Mouse (Mus musculus) forebrain, embryonic 11.5 days (tissue): ENCODE data around the gene Pdgfa. TPM values are rescaled to one million over a fixed set of nuclear protein-coding genes. Genes with fewer than 3 reads are reported as not detected.

Experiments
- ATAC-seq: fragments of 200-750 bp; cut with Nextera tagmentation; replicated peaks from 2 replicates; pipeline ENCODE4 v1.8.0; 2017; ENCODE audit warnings: moderate TSS enrichment; ENCODE audit not compliant: low FRiP score
- DNase-seq: peaks from one replicate; pipeline ENCODE4 v3.0.0-alpha.2; 2017; ENCODE audit warnings: low spot score
- H3K27ac ChIP-seq: fragments of 300-500 bp; sonication (generic); 2 replicates; pipeline ENCODE4 v1.5.1; 2014; ENCODE audit warnings: low read depth, low read length
- H3K27me3 ChIP-seq: fragments of 300-500 bp; sonication (generic); 2 replicates; pipeline ENCODE4 v1.6.1; 2014; ENCODE audit warnings: mild to moderate bottlenecking, low read length, mixed read lengths; ENCODE audit not compliant: control insufficient read depth, insufficient read depth
- H3K36me3 ChIP-seq: fragments of 300-500 bp; sonication (generic); 2 replicates; pipeline ENCODE4 v1.6.1; 2014; ENCODE audit warnings: mild to moderate bottlenecking, low read length, moderate library complexity, mixed read lengths; ENCODE audit not compliant: control insufficient read depth, insufficient read depth
- H3K4me1 ChIP-seq: fragments of 300-500 bp; sonication (generic); replicated peaks from 2 replicates; pipeline ENCODE4 v1.6.1; 2014; ENCODE audit warnings: low read length, mixed read lengths; ENCODE audit not compliant: control insufficient read depth, insufficient read depth
- H3K4me2 ChIP-seq: fragments of 300-500 bp; sonication (generic); 2 replicates; pipeline ENCODE4 v1.6.1; 2014; ENCODE audit warnings: low read depth, mild to moderate bottlenecking, low read length, moderate library complexity, mixed read lengths; ENCODE audit not compliant: severe bottlenecking
- H3K4me3 ChIP-seq: fragments of 300-500 bp; sonication (generic); 2 replicates; pipeline ENCODE4 v1.5.1; 2014; ENCODE audit warnings: low read depth, low read length
- H3K9ac ChIP-seq: fragments of 300-500 bp; sonication (generic); 2 replicates; pipeline ENCODE4 v1.6.1; 2014; ENCODE audit warnings: low read length
- H3K9me3 ChIP-seq: fragments of 300-500 bp; sonication (generic); 2 replicates; pipeline ENCODE4 v1.6.1; 2016; ENCODE audit warnings: low read length, mixed read lengths; ENCODE audit not compliant: control insufficient read depth
- WGBS: fragments of 180-500 bp; shearing (Covaris S2); extraction: QIAGEN DNeasy Blood & Tissue Kit; methylation state at CpG from one replicate; pipeline ENCODE4 v1.1.7; 2014; 5-methylcytosine and 5-hydroxymethylcytosine counted together
- polyA plus RNA-seq: library from polyadenylated mRNA; unstranded; fragments of >200 nt; fragmentation: Nextera tagmentation; extraction: Ambion mirVana; gene quantifications from 2 replicates; pipeline ENCODE4 v1.2.1, GENCODE M21; 2014

Pdgfa gene
- polyA plus RNA-seq, 1 experiment from 2014 or later, result 9.4 TPM

DNA sequence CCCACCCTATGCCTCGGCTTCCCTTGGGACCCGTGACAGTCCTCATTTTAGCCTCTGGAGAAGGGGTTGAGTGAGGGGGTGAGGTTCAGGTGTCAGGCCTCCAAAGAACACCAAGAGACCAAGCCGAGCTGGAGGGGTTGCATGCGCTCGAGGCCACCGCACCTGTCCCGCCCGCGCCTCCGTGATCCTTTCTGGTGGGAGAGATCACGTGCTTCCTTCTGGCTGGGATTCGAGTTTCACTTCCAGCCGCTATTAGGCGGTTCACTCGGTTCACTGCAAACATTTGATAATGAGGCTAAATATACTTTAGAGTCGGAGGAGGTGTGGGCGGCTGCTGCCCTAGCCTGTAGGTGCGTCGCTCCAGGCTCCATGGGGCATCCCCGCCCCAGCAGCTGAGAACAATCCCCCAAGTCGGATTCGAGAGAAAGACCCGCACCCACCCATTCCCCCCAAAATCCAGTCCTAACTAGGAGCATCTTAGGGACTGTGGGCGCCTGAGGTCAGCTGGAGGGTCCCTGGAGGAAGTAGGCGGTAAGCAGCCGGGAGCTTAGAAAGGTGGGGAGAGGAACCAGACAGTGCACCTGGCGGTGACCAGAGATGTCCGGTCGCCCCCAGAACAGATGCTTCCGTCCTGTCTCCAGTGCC lies 888 bp upstream of the Pdgfa start:
- H3K27ac ChIP-seq, result no peak overlapping the region
- H3K9ac ChIP-seq, result 0 out of 2 replicates have a peak overlapping the region, but pooled peaks have one; percentile 27
- peaks cover 3% of the 10 kb centered on the region; the same call in 1 of the 2 replicates for H3K9me3 ChIP-seq
- H3K4me3 ChIP-seq, result peak overlapping the region; percentile 25
- H3K27me3 ChIP-seq, result peaks cover 53% of the 10 kb centered on the region
- WGBS, result 1% methylated on average over 30 of the region's 30 CpGs
- H3K4me2 ChIP-seq, result peak overlapping the region; percentile 53
- no peaks in the 10 kb centered on the region for H3K36me3 ChIP-seq
- ATAC-seq (no peak), DNase-seq (peak; percentile 59)
- H3K4me1 ChIP-seq, result peaks cover 28% of the 10 kb centered on the region

DNA sequence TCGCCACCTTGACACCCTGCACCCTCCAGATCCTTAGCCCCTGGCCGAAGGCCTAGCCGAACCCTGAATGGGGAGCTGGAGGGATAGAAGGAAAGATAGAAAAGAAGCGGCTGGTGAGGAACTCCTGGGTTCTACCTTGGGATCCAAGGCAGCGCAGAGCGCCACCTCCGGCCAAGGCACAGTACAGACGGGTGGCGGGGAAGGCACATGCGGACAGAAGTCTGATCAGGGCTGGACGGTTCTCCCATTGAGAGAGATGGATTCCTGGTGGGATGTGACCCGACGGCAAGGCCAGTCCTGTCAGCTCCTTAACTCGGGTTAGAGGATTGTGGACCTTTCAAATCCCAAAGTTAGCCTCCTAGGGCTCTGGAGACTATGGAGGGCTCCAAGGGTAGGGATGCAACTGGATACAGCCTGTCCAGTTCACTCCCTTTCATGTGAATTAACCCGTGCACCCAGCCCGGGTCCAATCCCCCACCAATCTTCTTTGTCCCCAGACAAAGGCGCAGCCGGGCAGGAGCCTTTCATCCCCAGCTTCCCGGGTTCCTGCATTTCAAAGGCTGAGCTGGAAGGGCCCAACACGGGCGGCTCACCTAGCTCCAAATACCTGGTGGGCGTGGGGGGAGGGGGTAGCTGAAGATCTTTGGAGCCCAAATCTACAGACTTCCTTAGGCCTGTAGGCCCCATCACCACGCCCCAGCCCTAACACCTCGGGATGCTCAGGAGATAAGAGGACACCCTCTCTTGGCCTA lies 672 bp downstream of the Pdgfa start:
- WGBS, result 1% methylated on average over 24 of the region's 24 CpGs
- H3K27ac ChIP-seq, result no peak overlapping the region
- ATAC-seq, result peak; percentile 8; the same call in 1 of the 2 replicates

DNA sequence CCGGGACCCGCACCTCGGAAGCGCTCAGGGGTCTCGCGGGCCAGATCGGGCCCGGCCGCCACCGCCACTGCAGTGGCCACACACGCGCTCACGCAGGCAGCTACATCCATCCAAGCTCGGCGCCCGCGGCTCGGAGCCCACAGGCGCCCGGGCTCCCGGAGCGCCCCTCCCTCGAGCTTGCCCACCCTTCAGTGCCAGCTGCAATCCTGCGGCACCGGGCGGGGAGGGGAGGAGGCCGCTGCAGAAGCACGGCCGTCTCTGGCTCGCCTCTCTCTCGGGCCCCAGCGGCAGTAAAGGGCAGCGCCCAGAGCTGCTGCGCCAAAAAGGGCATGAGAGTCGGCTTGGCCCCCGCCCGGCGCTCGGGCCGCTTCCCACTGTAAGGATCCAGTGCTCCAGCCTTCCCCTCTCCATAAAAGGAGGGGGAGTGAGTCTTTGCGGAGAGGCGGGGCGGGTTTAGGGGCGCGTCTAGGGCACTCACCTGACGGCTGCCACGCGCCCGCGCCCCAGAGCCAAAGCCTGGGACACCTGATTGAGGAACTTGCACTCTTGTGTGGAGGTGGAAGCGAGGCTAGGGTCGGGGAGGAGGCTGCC lies 1.4 kb downstream of the Pdgfa start:
- no peaks in the 10 kb centered on the region for H3K9me3 ChIP-seq

More for the DNA sequence above, 672 bp downstream of the Pdgfa start:
- H3K4me1 ChIP-seq, result peaks cover 35% of the 10 kb centered on the region
- H3K4me2 ChIP-seq, result peak overlapping the region; percentile 89
- H3K36me3 ChIP-seq, result no peaks in the 10 kb centered on the region
- no peaks in the 10 kb centered on the region for H3K9me3 ChIP-seq
- peak overlapping the region; percentile 66; the same call in 1 of the 2 replicates for H3K9ac ChIP-seq
- H3K4me3 ChIP-seq, result peak overlapping the region; percentile 57
- peak; percentile 69 for DNase-seq
- peaks cover 66% of the 10 kb centered on the region for H3K27me3 ChIP-seq

DNA sequence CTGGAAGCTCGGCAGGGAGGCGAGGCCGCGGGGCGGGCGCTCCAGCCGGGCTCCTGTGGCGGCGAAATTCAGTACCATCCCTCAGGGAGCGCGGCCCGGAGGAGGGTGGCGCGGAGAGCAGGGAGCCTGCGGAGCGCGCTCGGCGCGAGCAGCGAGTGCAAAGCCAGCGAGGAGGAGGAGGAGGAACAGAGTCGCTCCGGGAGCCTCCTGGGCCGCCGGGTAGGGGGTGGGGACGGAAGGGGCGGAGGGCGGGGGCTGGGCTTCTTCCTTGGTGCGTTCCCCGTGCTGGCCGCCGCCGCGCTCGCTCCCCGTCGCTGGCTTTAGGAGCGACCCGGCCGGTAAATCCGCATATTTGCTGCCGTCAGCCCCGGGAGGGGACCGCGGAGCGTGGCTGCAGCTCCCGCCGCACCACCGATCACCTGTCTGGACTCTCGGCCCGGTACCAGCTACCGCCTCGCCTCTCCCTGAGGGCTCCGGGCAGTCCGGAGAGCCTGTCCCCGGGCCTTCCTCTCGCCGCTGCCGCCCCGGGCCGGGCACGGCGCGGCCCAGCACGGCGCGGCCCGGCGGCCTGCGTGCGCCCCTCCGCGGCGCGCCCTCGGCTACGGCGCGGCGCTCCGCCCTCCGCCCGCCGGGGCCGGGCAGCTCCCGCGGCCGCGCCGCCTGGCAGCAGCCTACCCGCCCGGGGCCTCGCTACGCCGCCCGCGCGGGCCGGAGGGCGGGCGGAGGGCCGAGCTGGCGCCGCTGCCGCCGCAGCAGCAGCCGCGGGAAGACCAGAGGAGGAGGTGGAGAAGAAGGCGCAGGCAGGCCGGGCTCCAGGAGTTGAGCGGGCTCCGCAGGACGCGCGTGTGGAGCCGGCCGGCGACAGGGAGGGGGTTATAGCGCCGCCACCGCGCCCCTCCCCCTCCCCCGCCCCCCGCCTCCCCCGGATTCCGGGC lies 2.1 kb downstream of the Pdgfa start:
- Histone ChIP-seq H3K4me2 (peak overlapping the region; percentile 89), H3K9ac (peak overlapping the region; percentile 66), H3K4me1 (peaks cover 35% of the 10 kb centered on the region), H3K9me3 (no peaks in the 10 kb centered on the region), H3K27me3 (peaks cover 72% of the 10 kb centered on the region), H3K36me3 (no peaks in the 10 kb centered on the region), H3K4me3 (peak overlapping the region; percentile 57), H3K27ac (peak overlapping the region; percentile 53; the same call in 1 of the 2 replicates)
- DNase-seq (peak; percentile 84), ATAC-seq (peak; percentile 37)
- WGBS, result under 1% methylated on average over 96 of the region's 127 CpGs

More for the DNA sequence above, 1.4 kb downstream of the Pdgfa start:
- Histone ChIP-seq H3K36me3 (no peaks in the 10 kb centered on the region), H3K4me1 (peaks cover 35% of the 10 kb centered on the region), H3K4me2 (peak overlapping the region; percentile 89), H3K27me3 (peaks cover 72% of the 10 kb centered on the region), H3K9ac (peak overlapping the region; percentile 66), H3K4me3 (peak overlapping the region; percentile 57), H3K27ac (no peak overlapping the region)
- DNase-seq (peak; percentile 84), ATAC-seq (peak; percentile 51)
- WGBS, result under 1% methylated on average over 36 of the region's 52 CpGs

DNA sequence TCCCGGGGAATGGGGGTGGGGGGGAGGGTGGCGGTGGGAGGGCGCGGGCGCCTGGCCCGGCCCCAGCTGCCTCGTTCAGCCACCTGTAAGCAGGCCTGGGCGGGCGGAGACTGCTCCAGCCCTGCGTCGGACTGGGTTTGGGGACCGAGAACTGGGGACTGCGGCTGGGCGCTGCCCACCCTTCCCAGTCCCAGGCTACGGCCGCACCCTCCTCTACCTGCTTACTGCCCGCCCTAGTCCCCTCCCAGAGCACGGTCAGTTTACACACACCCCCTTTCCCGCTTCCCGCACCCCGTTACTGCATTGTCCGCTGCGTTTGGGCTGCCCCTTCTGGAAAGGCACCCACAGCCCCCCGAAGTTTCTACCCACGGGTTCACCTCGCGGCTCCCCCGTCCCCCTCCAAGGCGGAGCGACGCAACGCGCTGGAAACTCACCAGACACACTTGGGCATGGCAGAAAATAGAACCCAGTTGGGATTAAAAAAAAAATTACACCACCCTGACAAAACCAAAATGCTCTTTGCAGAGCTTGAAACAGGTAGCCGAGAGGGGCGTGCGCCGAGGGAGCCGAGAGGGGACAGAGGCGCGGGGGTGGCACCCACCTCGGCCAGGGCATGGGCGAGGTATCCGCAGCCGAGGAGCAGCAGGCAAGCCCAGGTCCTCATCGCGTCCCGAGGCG lies 2.9 kb downstream of the Pdgfa start:
- Histone ChIP-seq H3K36me3 (no peaks in the 10 kb centered on the region), H3K9me3 (no peaks in the 10 kb centered on the region), H3K27ac (no peak overlapping the region), H3K27me3 (peaks cover 67% of the 10 kb centered on the region), H3K4me1 (peaks cover 35% of the 10 kb centered on the region), H3K4me3 (peak overlapping the region; percentile 57), H3K9ac (peak overlapping the region; percentile 66), H3K4me2 (peak overlapping the region; percentile 89)
- WGBS, result under 1% methylated on average over 46 of the region's 48 CpGs
- DNase-seq (peak; percentile 72), ATAC-seq (no peak; the same call in 1 of the 2 replicates)

DNA sequence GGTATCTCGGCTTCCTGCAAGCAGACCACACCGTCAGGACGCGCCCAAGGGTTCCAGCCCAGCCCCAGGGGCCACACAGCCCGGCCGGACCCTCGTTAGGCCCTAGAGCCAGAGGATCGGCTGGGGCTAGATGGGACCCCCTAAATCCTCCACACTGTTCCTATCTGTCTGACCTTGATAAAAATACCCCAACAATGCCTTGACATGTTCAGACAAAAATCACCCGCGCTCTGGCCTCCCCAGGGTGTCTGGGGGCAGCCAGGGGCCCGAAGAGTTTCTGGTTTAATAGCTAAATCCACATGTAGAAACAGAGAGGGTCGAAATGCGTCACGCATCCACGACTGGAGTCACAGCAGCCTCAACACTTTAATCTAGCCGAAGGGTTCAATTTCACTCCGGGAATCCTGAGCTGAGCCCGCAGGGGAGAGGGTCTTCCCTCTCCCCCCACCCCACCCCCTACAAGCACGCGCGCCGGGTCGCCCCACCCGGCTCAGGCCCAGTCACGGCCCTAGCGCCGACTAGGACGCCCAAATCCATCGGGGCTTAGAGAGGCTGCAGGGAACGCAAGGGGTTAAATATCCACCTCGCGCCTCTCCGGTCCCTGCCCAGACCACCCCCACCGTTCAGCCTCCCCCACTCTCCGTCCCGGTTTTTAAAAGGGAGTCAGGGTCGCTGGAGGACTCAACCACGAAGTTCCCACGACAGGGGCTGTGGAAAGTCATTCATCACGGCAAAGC lies 3.6 kb downstream of the Pdgfa start:
- Histone ChIP-seq H3K4me1 (peaks cover 35% of the 10 kb centered on the region), H3K27ac (no peak overlapping the region)
- DNase-seq, result no peak

DNA sequence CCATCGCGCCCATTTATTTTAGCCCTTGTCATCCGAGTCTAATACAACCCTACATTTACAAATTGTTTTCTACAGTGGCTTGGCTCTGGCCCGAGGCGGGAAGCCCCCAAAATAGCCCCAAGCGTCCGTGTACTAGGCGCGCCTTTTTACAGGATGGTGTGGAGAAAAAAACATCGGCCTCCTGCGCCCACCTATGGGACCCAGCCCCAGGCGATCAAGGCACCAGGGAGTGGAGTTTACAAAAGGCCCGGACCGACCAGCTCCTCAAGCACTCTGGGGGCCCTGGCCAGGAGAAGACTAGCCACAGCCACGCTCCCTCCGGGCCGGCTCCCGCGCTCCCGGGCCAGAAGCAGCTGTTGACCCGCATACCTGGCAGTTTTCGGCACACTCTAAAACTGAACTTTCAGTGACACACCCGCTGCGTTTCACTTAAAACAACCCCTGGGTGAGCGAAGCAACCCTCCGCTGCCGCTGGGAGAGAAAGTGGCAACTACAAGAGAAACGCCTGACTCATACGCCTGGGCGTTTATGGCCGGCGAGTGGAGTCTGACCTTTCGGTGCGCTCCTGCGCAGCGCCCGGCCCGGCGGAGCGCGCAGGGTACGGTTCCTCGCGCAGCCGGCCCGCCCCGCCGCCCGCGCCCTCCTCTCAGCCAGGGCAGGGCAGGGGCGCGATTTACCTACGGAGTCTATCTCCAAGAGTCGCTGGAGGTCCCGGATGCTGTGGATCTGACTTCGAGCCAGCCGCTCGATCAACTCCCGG lies 4.4 kb downstream of the Pdgfa start:
- peak overlapping the region; percentile 89 for H3K4me2 ChIP-seq
- no peaks in the 10 kb centered on the region for H3K9me3 ChIP-seq
- H3K4me3 ChIP-seq, result peak overlapping the region; percentile 57
- peaks cover 29% of the 10 kb centered on the region for H3K4me1 ChIP-seq
- no peak for ATAC-seq
- H3K27me3 ChIP-seq, result peaks cover 53% of the 10 kb centered on the region
- H3K9ac ChIP-seq, result peak overlapping the region; percentile 66; the same call in 1 of the 2 replicates
- no peak overlapping the region for H3K27ac ChIP-seq
- 1% methylated on average over 59 of the region's 59 CpGs for WGBS
- H3K36me3 ChIP-seq, result no peaks in the 10 kb centered on the region
- DNase-seq, result peak; percentile 69

More for the DNA sequence above, 3.6 kb downstream of the Pdgfa start:
- no peak for ATAC-seq
- under 1% methylated on average over 40 of the region's 40 CpGs for WGBS
- H3K4me3 ChIP-seq, result peak overlapping the region; percentile 57
- H3K27me3 ChIP-seq, result peaks cover 60% of the 10 kb centered on the region
- H3K9ac ChIP-seq, result peak overlapping the region; percentile 66
- H3K36me3 ChIP-seq, result no peaks in the 10 kb centered on the region
- peak overlapping the region; percentile 89 for H3K4me2 ChIP-seq
- no peaks in the 10 kb centered on the region for H3K9me3 ChIP-seq
